Mouse (Mus musculus): ENCODE measurements around the gene Plpp3.

The Plpp3 gene

GRCm38 (mm10) chr4:105156955-105157275, 232 bp upstream of the Plpp3 start:
- in situ Hi-C loops (cut with MboI; ENCODE audit: unreplicated experiment in 2 of 2) = loop anchor here (5.0 to 10.0 kb wide), 4 partner anchors 160 to 1218 kb away; no protein-coding TSS in a partner anchor

DNA sequence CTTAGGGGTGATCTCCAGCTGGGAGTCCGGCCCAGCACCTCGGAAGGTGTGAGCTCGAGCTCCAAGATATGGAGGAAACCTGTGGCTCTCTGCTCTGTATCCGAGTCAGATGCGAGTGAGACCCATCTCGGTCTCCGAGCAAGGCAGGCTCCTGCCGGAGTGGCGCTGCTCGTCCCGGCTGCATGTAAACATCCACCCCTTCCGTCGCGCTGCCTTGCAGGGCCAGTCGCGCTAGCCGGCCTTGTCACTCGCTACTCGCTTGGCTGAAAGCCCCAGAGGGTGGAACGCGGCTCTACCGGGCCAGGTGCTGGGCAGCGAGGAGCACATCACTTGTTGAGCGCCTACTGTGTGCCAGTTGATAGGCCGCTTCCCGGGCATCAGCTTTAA, 1.0 kb downstream of the Plpp3 start:
- in situ Hi-C loops (cut with MboI; ENCODE audit: unreplicated experiment in 2 of 2) = loop anchor here (5.0 to 10.0 kb wide), 4 partner anchors 159 to 1217 kb away; no protein-coding TSS in a partner anchor

DNA sequence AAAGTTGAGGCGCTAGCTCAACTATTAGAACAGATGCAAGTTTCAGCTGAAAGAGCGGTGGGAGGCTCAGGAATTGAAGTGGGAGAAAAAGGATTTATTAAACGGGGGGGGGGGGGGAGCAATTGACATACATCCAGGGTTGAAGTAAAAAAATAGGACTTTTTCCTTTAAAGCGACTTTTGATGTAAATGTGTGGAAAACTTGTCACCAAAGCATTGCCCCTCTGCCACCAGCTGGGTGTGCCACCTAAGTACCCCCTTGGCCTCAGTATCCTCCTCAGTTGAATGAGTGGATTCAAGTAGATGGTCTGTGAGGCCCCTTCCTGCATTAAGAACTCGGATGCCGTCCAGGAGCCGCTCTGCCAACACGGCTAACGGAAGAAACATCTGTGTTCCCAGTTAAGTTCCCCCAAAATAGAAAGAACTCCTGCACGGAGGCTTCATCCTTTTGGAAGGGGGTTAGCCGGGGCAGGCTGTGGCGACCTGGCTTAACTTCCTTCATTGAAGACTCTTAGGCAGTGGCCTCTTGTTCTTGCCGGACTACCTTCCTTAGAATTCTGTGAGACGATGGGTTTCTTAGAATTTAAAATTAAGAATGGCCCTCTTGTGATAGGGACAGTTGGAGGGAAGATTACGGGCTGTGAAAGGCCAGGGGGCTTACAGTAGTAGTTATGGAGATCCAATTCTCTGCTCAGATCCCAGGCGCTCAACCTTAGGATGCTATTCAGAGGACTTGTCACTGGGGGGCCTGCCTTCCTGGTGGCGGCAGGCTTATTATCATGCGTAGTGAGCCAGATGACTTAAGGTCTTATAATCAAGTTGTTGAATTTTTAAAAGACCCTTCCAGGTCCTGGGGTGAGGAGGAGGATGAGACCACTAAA, 1.7 kb downstream of the Plpp3 start:
- in situ Hi-C loops (cut with MboI; ENCODE audit: unreplicated experiment in 2 of 2) = loop anchor here (5.0 to 10.0 kb wide), 4 partner anchors 158 to 1216 kb away; no protein-coding TSS in a partner anchor

- in situ Hi-C loops (cut with MboI; ENCODE audit: unreplicated experiment in 2 of 2) = loop anchor here (5.0 to 10.0 kb wide), 4 partner anchors 158 to 1215 kb away; no protein-coding TSS in a partner anchor
Observed at GRCm38 (mm10) chr4:105159531-105159870, 2.4 kb downstream of the Plpp3 start.

GRCm38 (mm10) chr4:105160470-105160869, 3.3 kb downstream of the Plpp3 start:
- in situ Hi-C loops (cut with MboI; ENCODE audit: unreplicated experiment in 2 of 2) = no loop called here

DNA sequence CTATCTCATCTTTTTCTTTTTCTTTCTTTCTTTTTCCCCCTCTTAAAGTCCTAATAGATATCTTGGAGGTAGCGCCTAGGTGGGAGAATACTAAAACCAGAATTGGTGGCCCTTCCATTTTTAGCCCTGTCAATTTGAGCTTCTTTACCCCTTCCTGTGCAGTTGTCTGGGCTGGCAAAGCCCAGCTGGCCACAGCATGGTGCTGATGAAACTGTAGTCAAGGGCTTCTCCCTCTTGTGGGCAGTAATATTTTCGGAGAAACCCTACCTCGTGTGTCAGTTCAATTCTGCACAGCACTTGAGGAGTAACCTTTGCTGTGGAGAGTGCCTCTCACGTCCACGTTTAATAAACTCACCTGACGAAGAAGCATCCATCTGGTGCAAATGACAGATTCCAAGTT, 4.9 kb downstream of the Plpp3 start:
- in situ Hi-C loops (cut with MboI; ENCODE audit: unreplicated experiment in 2 of 2) = no loop called here

DNA sequence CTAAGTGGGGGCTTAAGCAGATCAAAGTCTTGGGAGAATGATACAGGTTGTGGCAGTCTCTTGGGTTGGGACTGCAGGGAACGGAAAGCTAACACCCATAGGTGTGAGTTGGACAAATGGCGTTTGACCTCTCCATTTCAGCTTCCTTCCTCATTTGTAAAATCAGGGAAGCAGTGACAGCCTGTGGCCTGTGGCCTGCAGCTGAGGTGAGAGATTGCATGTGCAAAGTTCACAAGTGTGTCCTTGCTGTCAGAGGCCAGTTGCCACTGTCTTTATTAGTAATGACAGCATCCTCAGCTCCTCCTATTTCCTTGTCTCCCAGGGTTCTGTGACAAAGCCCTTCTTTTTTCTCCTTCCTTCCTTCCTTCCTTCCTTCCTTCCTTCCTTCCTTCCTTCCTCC, 5.5 kb downstream of the Plpp3 start:
- in situ Hi-C loops (cut with MboI; ENCODE audit: unreplicated experiment in 2 of 2) = no loop called here

DNA sequence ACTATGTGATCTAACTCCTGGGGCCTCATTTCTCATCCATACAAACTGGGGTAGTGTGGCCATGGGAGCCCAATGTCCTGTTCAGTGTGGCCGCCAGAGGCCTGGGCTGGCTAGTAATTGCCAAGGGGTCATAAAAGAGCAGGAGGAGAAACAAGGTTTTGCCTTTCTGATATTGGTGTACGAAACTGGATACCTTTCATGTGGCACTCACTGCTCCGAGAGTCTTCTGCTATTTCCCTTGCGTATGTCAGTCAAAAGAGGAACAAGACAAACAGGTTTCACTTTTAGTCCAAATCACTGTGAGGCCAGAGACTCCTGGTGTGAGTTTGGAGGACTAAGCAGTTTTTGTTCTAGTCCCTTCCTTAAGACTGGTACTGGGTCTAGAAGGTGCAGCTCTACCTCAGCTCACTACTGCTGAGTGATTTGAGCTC, 6.8 kb downstream of the Plpp3 start:
- in situ Hi-C loops (cut with MboI; ENCODE audit: unreplicated experiment in 2 of 2) = no loop called here

DNA sequence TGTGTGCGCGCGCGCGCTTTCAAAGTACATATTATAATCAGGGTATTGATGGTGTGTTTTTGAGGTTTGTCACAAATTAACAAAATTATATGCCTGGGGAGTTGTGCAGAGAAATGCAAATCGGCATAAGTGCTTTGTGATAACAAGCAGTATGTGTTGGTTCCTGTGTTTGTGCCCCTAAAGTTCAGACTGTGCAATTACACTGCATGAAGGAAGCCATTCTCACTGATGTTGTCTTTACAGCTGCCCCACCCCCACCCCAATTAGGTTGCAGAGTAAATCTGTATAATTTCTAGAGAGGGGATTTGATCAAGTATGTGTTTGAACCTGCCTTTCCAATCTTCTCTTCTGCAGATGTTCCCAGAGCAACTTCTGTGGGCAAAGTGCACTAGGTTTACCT, 7.8 kb downstream of the Plpp3 start:
- in situ Hi-C loops (cut with MboI; ENCODE audit: unreplicated experiment in 2 of 2) = no loop called here

DNA sequence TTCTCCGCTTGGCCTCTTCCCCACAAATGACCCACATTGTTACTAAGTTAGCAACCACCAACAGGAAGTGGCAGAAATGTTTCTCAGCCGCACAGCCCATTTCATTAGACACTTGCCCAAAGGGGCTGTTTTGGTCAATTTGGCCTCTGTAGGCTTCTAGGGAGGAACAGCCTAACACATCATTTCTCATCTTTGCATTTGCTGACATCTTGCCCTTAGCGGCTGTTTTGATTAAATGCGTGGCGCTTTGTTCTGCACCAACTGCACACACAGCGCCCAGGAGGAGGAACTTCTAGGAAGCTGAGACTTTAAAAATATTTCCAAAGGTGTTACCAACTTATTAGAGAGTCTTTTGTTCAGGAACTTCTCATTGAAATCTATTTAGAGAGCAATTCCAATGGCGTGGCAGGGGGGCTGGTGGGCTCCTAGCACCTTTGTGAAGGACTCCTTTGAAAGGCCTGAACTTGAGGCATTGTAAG, 12.0 kb downstream of the Plpp3 start:
- in situ Hi-C loops (cut with MboI; ENCODE audit: unreplicated experiment in 2 of 2) = no loop called here

DNA sequence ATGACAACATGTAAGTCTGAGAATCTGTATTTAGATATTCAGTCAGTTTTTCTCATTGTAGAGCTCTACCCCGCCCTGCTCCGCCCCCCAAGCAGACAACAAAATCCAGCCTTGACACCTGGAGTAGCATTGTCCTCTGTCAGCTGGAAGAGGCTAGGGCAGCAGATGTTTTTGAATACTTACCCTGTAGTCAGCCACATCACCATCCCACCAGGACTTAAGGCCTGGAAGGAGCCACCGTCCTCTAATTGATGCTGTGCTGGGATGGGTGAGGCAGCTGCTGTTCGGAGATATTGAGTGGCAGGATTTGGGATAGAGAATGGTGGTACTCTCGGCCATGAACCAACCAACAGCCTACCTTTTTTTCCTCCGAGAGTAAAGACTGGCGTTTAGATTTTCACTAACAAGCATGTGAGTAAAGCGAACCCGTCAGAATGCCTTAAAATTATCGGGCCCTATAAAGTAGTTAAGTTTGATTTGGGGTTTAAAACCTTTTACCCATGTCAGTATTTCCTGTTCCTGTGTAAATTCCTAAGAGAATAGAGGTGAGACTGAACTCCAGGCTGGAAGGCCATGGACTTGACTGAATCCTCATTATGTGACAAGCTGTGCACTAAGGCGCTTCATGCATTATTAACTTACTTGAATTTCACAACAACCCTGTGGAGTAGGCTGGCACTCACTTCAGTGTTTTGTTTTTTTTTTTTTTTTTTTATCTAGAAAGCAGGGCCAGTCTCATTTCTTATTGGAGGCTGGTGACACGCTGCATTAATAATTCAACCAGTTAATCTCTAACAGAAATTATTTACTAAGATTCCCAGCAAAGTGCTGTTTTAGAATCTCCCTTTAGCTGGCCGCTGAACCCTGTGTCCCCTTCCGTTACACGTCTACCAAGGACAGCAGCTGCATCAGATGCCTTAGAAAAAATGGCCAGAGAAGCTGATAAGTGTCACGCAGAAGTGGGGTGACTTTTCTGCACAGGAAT, 13.0 kb downstream of the Plpp3 start:
- in situ Hi-C loops (cut with MboI; ENCODE audit: unreplicated experiment in 2 of 2) = no loop called here

DNA sequence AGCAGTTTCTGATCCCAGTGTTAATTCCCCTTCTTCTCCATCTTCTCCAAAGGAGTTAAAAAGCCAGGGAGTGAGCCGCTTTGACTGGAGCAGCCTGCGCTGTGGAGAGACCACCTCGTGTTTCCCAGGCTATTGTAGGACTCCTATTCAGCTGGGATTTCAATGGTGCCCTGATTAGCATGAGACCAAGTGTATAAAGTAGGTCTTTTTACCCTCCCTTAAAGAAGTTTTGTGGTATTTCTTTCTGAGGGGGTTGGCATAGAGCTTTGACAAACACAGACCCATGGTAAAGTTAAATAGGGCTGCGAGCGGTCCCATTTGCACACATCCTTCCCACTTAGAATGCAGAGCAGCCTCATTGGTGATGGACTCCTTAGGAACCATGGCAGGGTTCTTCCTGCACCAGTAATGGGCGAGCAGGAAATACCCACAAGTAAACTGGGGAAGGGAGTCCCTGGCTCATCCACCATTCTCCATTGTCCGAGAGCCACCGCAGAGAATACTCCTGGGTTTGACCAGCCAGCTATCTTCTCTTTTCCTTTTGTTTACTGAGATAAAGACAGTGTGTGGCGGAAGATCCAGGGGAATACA, 13.8 kb downstream of the Plpp3 start:
- in situ Hi-C loops (cut with MboI; ENCODE audit: unreplicated experiment in 2 of 2) = no loop called here

- in situ Hi-C loops (cut with MboI; ENCODE audit: unreplicated experiment in 2 of 2) = no loop called here
Observed at GRCm38 (mm10) chr4:105171432-105171831, 14.3 kb downstream of the Plpp3 start.

- in situ Hi-C loops (cut with MboI; ENCODE audit: unreplicated experiment in 2 of 2) = no loop called here
Observed at GRCm38 (mm10) chr4:105174778-105175177, 17.6 kb downstream of the Plpp3 start.

DNA sequence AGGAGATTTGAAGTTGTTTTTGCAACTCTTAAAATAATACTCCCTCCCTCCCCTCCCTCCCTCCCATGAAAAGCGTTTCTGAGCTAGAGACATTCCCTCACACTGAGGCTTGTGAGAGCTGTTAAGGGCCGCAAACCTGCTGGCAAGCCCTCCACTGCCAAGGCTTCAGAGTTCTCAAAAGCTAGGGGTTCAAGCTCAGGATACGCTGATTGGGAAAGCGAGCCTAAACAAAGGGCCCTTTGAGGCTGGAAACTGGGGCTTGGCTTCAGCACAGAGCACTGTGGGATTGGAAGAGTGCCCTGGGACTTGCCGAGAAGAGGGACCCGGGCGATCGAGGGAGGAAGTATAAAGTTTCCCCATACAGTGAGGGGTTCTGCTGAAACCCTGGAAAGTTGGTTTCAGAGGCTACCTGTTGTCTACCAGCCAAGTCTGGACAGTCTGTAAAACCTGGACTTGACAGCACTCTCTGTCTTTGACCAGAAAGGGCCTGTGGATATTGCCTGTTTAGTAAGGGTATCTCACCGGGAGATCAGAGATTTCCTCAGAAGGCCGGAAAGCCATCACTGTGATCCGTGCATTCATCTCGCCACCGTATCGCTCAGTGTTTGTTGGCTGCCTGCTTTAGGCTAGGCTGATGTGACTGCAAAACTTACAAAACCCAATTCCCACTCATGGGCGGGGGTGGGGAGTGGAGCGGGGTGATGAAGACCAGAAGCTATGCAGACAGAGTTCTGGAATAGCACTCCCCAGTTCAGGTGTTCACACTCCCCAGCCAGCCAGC, 18.3 kb downstream of the Plpp3 start:
- in situ Hi-C loops (cut with MboI; ENCODE audit: unreplicated experiment in 2 of 2) = no loop called here

- in situ Hi-C loops (cut with MboI; ENCODE audit: unreplicated experiment in 2 of 2) = no loop called here
Observed at GRCm38 (mm10) chr4:105181014-105181658, 24.0 kb downstream of the Plpp3 start.

GRCm38 (mm10) chr4:105181659-105182167, 24.6 kb downstream of the Plpp3 start:
- in situ Hi-C loops (cut with MboI; ENCODE audit: unreplicated experiment in 2 of 2) = no loop called here

GRCm38 (mm10) chr4:105182249-105182648, 25.1 kb downstream of the Plpp3 start:
- in situ Hi-C loops (cut with MboI; ENCODE audit: unreplicated experiment in 2 of 2) = no loop called here

DNA sequence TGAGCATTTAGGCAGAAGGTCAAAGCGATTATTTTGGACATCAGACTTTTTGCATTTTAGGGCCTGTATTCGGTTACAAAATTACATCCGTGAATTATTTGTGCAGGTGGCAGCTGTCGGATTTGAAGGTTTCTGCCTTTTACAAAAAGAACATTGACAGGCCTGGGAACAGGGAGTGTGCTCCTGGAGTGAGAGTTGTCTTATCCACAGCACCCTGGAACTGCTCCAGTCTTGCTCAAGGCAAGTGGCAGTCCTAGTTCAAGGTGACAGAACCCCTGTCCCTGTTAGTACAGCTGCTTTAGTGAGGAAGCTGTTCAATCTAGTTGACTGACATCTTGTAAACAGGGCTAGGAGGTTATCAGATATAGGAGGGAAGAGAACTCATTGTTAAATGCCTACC, 27.3 kb downstream of the Plpp3 start:
- in situ Hi-C loops (cut with MboI; ENCODE audit: unreplicated experiment in 2 of 2) = no loop called here

All from v-Abl transformed pro-B cells (cell line).